Mouse (Mus musculus) left cerebral cortex, postnatal 10 days (tissue): ENCODE data around the gene Vps16. TPM values are rescaled to one million over a fixed set of nuclear protein-coding genes. Genes with fewer than 3 reads are reported as not detected.

Source experiments
- DNase-seq, 2 experiments: peaks; one replicate each; pipeline ENCODE4 v3.0.0; 2021 to 2022; ENCODE audit warnings: low spot score in 2 of 2, mixed read lengths in 1 of 2; ENCODE audit errors: extremely low spot score in 1 of 2
- intact Hi-C: fragments of 180-260 bp; cut with DNase I; formaldehyde crosslinking; loops from one replicate; pipeline ENCODE4 v1.15.1; 2025
- total RNA-seq, 2 experiments: library from RNA; stranded (reverse); gene quantifications; 2 replicates each; pipeline ENCODE4 v1.2.3; 2021

Vps16 gene
- total RNA-seq, 2 experiments from 2014 or later: 83.9 to 105 TPM

- intact Hi-C loops: no loop called here
- DNase-seq: peak; percentile 69 to 75
These were observed 67.4 kb downstream of the Vps16 start for GRCm38 (mm10) chr2:130491587-130491986.

Other genes starting within 250 kb of the Vps16 start
- 100 to 1,000 TPM; 108 to 112 TPM for gene Snrpb, start 244.9 kb upstream of the Vps16 start, total RNA-seq
- not detected for gene Tmc2, start 229.1 kb upstream of the Vps16 start, total RNA-seq
- gene Nop56, start 149.9 kb upstream of the Vps16 start, total RNA-seq: 100 to 1,000 TPM; 174 to 183 TPM
- gene Idh3b, start 139.8 kb upstream of the Vps16 start, total RNA-seq: 100 to 1,000 TPM; 210 to 228 TPM
- gene Ebf4, start 129.2 kb upstream of the Vps16 start, total RNA-seq: 10 to 100 TPM; 12.2 to 13.0 TPM
- gene Cpxm1, start 26.8 kb upstream of the Vps16 start, total RNA-seq: 10 to 100 TPM; 16.9 to 20.9 TPM
- gene Gm28372, start 19.1 kb upstream of the Vps16 start, total RNA-seq: not detected
- gene 1700020A23Rik, start 19.1 kb upstream of the Vps16 start, total RNA-seq: not detected
- not detected for gene Tmem239, start 17.9 kb upstream of the Vps16 start, total RNA-seq
- 10 to 100 TPM; 22.8 to 23.4 TPM for gene Pced1a, start 362 bp downstream of the Vps16 start, total RNA-seq
- 100 to 1,000 TPM; 257 to 262 TPM for gene Ptpra, start 25.9 kb downstream of the Vps16 start, total RNA-seq
- gene Mrps26, start 139.4 kb downstream of the Vps16 start, total RNA-seq: 10 to 100 TPM; 67.1 to 73.0 TPM
- under 1 TPM in 1 of 2 experiments, not detected in 1; 0.84 TPM for gene Oxt, start 151.8 kb downstream of the Vps16 start, total RNA-seq
- 1 to 10 TPM in 1 of 2 experiments, under 1 TPM in 1; 0.77 to 1.8 TPM for gene Avp, start 158.2 kb downstream of the Vps16 start, total RNA-seq
- 1 to 10 TPM; 8.0 TPM for gene Fastkd5, start 205.7 kb downstream of the Vps16 start, total RNA-seq
- 1 to 10 TPM; 8.5 to 8.7 TPM for gene Ubox5, start 205.7 kb downstream of the Vps16 start, total RNA-seq
- 10 to 100 TPM; 45.3 to 46.8 TPM for gene Lzts3, start 218.5 kb downstream of the Vps16 start, total RNA-seq
- 10 to 100 TPM; 59.7 to 72.2 TPM for gene Ddrgk1, start 240.3 kb downstream of the Vps16 start, total RNA-seq
- gene Itpa, start 243.3 kb downstream of the Vps16 start, total RNA-seq: 10 to 100 TPM; 42.2 to 48.9 TPM